Mouse (Mus musculus): ENCODE measurements around the gene Lztr1. TPM values are rescaled to one million over a fixed set of nuclear protein-coding genes. Genes with fewer than 3 reads are reported as not detected.
"Not testable (repeated sequence)": the region's sequence is repeated elsewhere in the genome, so short reads cannot be mapped to it uniquely, and the experiment has no call there.

The Lztr1 gene
- polyA plus RNA-seq, 1 experiment from 2014 or later, result 78.4 TPM

- DNase-seq (peak; percentile 33), ATAC-seq (ENCODE audit: insufficient read depth) (no peak)
- 50% methylated on average over 4 of the region's 4 CpGs for WGBS
- peaks cover 19% of the 10 kb centered on the region for H3K36me3 ChIP-seq (ENCODE audit: insufficient read depth)
- H3K9ac ChIP-seq, result no peak overlapping the region
- peak; percentile 49 for TF ChIP-seq CTCF (IDR thresholded peaks at IDR 0.05; ENCODE audit: low read depth)
- no peak overlapping the region for H3K4me3 ChIP-seq (ENCODE audit: low read depth, low read length)
- H3K27ac ChIP-seq (ENCODE audit: low read depth), result no peak overlapping the region
- H3K9me3 ChIP-seq (ENCODE audit: low read depth, low read length), result no peaks in the 10 kb centered on the region
- peak overlapping the region; percentile 93; the same call in 1 of the 2 replicates for H3K4me2 ChIP-seq
- no peaks in the 10 kb centered on the region for H3K27me3 ChIP-seq (ENCODE audit: insufficient read depth, low read length)
- peaks cover 11% of the 10 kb centered on the region; the same call in 1 of the 2 replicates for H3K4me1 ChIP-seq (ENCODE audit: insufficient read depth)
Observed at GRCm38 (mm10) chr16:17532271-17532670, 23.8 kb downstream of the Lztr1 start.

DNA sequence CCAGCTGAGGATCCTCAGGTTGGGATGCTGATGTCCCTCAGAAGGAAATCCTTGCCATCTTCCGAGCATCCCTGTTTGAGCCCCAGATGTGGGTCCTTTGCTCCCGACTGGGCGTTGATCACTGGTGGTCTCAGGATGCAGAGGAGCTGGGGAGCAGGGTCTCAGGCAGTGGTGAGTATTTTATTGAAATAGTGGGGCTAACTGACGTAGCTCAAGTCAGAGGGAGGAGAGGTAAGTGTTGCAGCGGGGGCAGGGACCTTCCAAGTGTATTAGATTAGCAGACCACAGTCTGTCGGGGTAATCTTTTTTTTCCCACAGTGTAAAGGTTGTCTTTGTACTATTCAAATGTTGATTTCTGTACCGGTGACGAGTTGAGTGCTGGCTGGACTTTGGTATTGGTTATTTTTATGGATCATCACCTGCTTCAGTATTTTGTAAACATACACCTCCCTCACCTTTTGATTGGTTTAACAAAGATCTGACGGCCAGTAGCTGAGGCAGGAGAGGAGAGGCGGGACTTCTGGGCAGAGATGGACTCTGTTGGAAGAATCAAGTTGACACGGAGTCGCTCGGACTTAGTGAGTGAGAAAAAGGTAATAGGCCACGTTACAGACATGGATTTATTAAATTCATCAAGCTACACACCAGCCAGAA is 24.3 kb downstream of the Lztr1 start:
- no peak for TF ChIP-seq CTCF (IDR thresholded peaks at IDR 0.05; ENCODE audit: low read depth)
- no peaks in the 10 kb centered on the region for H3K9me3 ChIP-seq (ENCODE audit: low read depth, low read length)
- H3K36me3 ChIP-seq (ENCODE audit: insufficient read depth), result peaks cover 14% of the 10 kb centered on the region
- H3K27me3 ChIP-seq (ENCODE audit: insufficient read depth, low read length), result no peaks in the 10 kb centered on the region
- H3K27ac ChIP-seq (ENCODE audit: low read depth), result no peak overlapping the region
- peaks cover 11% of the 10 kb centered on the region; the same call in 1 of the 2 replicates for H3K4me1 ChIP-seq (ENCODE audit: insufficient read depth)
- no peak overlapping the region for H3K4me3 ChIP-seq (ENCODE audit: low read depth, low read length)
- DNase-seq (no peak), ATAC-seq (ENCODE audit: insufficient read depth) (no peak)
- H3K4me2 ChIP-seq, result no peak overlapping the region
- WGBS, result 67% methylated on average over 14 of the region's 14 CpGs
- no peak overlapping the region for H3K9ac ChIP-seq

GRCm38 (mm10) chr16:17536584-17536983 is 28.1 kb downstream of the Lztr1 start:
- no peak for TF ChIP-seq CTCF (IDR thresholded peaks at IDR 0.05; ENCODE audit: low read depth)
- peaks cover 2% of the 10 kb centered on the region; the same call in 1 of the 2 replicates for H3K4me1 ChIP-seq (ENCODE audit: insufficient read depth)
- H3K36me3 ChIP-seq (ENCODE audit: insufficient read depth), result no peaks in the 10 kb centered on the region
- no peaks in the 10 kb centered on the region for H3K9me3 ChIP-seq (ENCODE audit: low read depth, low read length)
- no peak for DNase-seq
- H3K27me3 ChIP-seq (ENCODE audit: insufficient read depth, low read length), result no peaks in the 10 kb centered on the region
- no peak for ATAC-seq (ENCODE audit: insufficient read depth)
- WGBS, result 87% methylated on average over 3 of the region's 3 CpGs
- H3K4me3 ChIP-seq (ENCODE audit: low read depth, low read length), result no peak overlapping the region
- H3K27ac ChIP-seq (ENCODE audit: low read depth), result no peak overlapping the region
- no peak overlapping the region for H3K4me2 ChIP-seq
- H3K9ac ChIP-seq, result no peak overlapping the region

DNA sequence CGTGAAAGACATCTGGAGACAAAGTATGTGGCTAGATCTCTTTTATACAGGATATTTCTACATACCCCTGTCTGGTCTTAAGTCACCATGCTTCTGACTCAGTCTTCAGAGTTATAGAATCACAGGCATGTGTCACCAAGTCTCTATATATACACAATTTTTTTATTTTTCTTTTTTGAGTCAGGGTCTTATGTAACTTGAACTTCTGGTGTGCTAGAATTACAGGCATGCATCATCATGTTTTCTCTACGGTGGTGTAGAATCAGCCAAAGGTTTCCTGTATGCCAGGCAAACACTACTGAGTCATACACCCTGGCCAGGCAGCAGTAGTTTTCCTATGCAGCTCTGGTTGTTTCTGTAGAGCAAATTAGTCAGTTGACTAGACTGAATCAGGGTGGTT is 34.1 kb downstream of the Lztr1 start:
- H3K4me3 ChIP-seq (ENCODE audit: low read depth, low read length), result no peak overlapping the region
- H3K4me2 ChIP-seq, result no peak overlapping the region
- TF ChIP-seq CTCF (IDR thresholded peaks at IDR 0.05; ENCODE audit: low read depth), result no peak
- H3K4me1 ChIP-seq (ENCODE audit: insufficient read depth), result no peaks in the 10 kb centered on the region
- no peaks in the 10 kb centered on the region for H3K9me3 ChIP-seq (ENCODE audit: low read depth, low read length)
- no peak overlapping the region for H3K9ac ChIP-seq
- no peak for DNase-seq
- ATAC-seq (ENCODE audit: insufficient read depth), result no peak
- no peak overlapping the region for H3K27ac ChIP-seq (ENCODE audit: low read depth)
- H3K27me3 ChIP-seq (ENCODE audit: insufficient read depth, low read length), result no peaks in the 10 kb centered on the region
- no peaks in the 10 kb centered on the region for H3K36me3 ChIP-seq (ENCODE audit: insufficient read depth)
- 61% methylated on average over 2 of the region's 2 CpGs for WGBS

GRCm38 (mm10) chr16:17552837-17553236 is 44.3 kb downstream of the Lztr1 start:
- H3K9me3 ChIP-seq (ENCODE audit: low read depth, low read length), result no peaks in the 10 kb centered on the region
- H3K27me3 ChIP-seq (ENCODE audit: insufficient read depth, low read length), result no peaks in the 10 kb centered on the region
- H3K4me2 ChIP-seq, result no peak overlapping the region
- H3K36me3 ChIP-seq (ENCODE audit: insufficient read depth), result no peaks in the 10 kb centered on the region
- no peak overlapping the region for H3K9ac ChIP-seq
- H3K27ac ChIP-seq (ENCODE audit: low read depth), result no peak overlapping the region
- no peak for TF ChIP-seq CTCF (IDR thresholded peaks at IDR 0.05; ENCODE audit: low read depth)
- H3K4me3 ChIP-seq (ENCODE audit: low read depth, low read length), result no peak overlapping the region
- DNase-seq (no peak), ATAC-seq (ENCODE audit: insufficient read depth) (no peak)
- 57% methylated on average over 7 of the region's 7 CpGs for WGBS
- H3K4me1 ChIP-seq (ENCODE audit: insufficient read depth), result 0 out of 2 replicates have a peak, but pooled peaks cover 4% of the 10 kb centered on the region

DNA sequence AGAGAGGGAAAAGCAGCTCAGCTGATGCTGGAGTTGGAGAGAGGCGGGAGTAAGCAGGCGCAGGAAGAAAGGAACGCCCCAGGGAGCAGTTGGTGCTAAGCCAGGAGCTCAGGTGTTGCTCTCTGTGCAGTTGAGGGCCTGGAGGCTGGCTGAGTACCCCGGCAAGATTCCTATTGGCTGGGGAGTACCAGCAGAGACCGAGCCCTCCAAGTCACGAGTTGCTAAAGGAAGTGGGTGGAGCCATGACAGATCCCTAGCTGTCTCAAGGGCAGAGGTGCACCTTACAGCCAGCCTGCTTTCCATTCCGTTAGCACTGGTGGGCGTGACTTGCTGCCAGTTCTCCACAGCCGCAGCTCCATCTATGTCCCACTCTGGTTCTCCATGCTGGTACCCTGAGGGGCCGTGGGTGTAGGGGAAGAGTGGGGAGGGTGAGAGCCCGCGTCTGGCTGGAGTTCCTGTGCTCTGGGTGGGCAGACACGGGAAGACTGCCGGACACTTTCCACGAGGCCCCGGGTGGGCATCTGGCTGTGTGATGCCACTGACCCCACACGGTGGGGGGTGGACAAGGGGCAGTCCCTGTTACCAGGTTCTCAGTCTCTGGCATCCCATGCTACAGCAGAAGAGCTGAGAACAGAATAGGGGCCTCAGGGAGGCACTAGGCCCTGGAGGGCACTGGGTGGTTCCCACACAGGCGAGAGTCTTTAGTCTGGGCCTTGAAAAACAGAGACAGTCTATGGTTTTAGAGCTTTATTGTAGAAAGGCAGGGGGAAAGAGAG is 45.6 kb downstream of the Lztr1 start:
- no peaks in the 10 kb centered on the region for H3K9me3 ChIP-seq (ENCODE audit: low read depth, low read length)
- peak; percentile 91 for ATAC-seq (ENCODE audit: insufficient read depth)
- no peak for TF ChIP-seq CTCF (IDR thresholded peaks at IDR 0.05; ENCODE audit: low read depth)
- peak; percentile 83 for DNase-seq
- WGBS, result 9% methylated on average over 18 of the region's 18 CpGs
- no peaks in the 10 kb centered on the region for H3K27me3 ChIP-seq (ENCODE audit: insufficient read depth, low read length)
- H3K9ac ChIP-seq, result no peak overlapping the region; the same call in 1 of the 2 replicates
- peak overlapping the region; percentile 59 for H3K27ac ChIP-seq (ENCODE audit: low read depth)
- H3K36me3 ChIP-seq (ENCODE audit: insufficient read depth), result no peaks in the 10 kb centered on the region
- H3K4me3 ChIP-seq (ENCODE audit: low read depth, low read length), result no peak overlapping the region; the same call in none of the 2 replicates
- H3K4me1 ChIP-seq (ENCODE audit: insufficient read depth), result peaks cover 11% of the 10 kb centered on the region; the same call in 1 of the 2 replicates
- H3K4me2 ChIP-seq, result peak overlapping the region; percentile 52

DNA sequence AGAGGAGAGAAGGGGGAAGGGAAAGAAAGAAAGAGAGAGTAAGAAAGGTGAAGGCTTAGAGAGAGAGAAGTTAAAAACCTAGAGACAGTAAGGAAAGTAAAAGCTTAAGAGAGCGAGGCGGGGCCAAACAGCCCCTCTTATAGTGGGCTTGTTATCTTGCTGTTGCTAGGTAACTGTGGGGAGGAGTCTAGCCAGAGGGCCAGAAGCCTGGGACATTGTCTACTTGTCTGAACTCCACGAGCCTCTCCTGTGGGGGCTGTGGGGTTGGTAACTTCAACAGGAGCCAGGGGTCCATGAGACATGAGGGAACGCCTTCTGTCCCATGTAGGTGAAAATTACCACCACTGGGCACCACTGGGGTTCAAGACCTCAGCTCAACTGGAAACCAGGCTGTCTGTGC is 46.2 kb downstream of the Lztr1 start:
- DNase-seq (peak; percentile 62), ATAC-seq (ENCODE audit: insufficient read depth) (peak; percentile 45; the same call in 1 of the 2 replicates)
- 17% methylated on average over 4 of the region's 4 CpGs for WGBS
- H3K27ac ChIP-seq (ENCODE audit: low read depth), result peak overlapping the region; percentile 59
- H3K27me3 ChIP-seq (ENCODE audit: insufficient read depth, low read length); H3K36me3 ChIP-seq (ENCODE audit: insufficient read depth); H3K9me3 ChIP-seq (ENCODE audit: low read depth, low read length); H3K9ac ChIP-seq; H3K4me3 ChIP-seq (ENCODE audit: low read depth, low read length): not testable (repeated sequence)
- H3K4me2 ChIP-seq, result peak overlapping the region; percentile 52
- H3K4me1 ChIP-seq (ENCODE audit: insufficient read depth), result peaks cover 13% of the 10 kb centered on the region; the same call in 1 of the 2 replicates
